Mouse (Mus musculus) testis, adult 10 weeks (tissue): ENCODE results near the gene Bcat1. TPM values are rescaled to one million over a fixed set of nuclear protein-coding genes. Genes with fewer than 3 reads are reported as not detected.

Experiments used
- polyA plus RNA-seq: library from polyadenylated mRNA; stranded (reverse); fragments of 350-450 nt; fragmentation: Illumina TruSeq; extraction: RNeasy Lipid Tissue Mini Kit (QIAGEN cat#74804); gene quantifications from one replicate; pipeline ENCODE4 v1.2.3, GENCODE M21; 2014; ENCODE audit warnings: low read depth, low replicate concordance

Gene Bcat1
- 0.04 TPM for polyA plus RNA-seq

GRCm38 (mm10) chr6:145075548-145076224 lies at the start of gene Bcat1:
Bcat1 (minus strand) TSS chr6:145076184.

GRCm38 (mm10) chr6:145115476-145116097 lies 39.6 kb upstream of the Bcat1 start, which contains the start of gene Lrmp:
Lrmp (plus strand) TSS chr6:145115653.

Other genes with a start within 250 kb of the Bcat1 start
- 0.52 TPM for gene Lrmp, start 39.5 kb upstream of the Bcat1 start, polyA plus RNA-seq
- gene Casc1, start 134.8 kb upstream of the Bcat1 start, polyA plus RNA-seq, result 35.2 TPM
- gene Etfrf1, start 134.9 kb upstream of the Bcat1 start, polyA plus RNA-seq, result 45.4 TPM
- gene Kras, start 174.1 kb upstream of the Bcat1 start, polyA plus RNA-seq, result 55.7 TPM